Mouse (Mus musculus): ENCODE data around the gene Mdk.

GRCm38 (mm10) chr2:91926949-91927348 lies 5.1 kb downstream of the Mdk start, which contains the start of gene Chrm4:
- no peak for TF ChIP-seq CTCF (IDR thresholded peaks at IDR 0.05; ENCODE audit: extremely low read depth, insufficient read depth, insufficient read length, insufficient replicate concordance)
- TF ChIP-seq POLR2A (IDR thresholded peaks at IDR 0.05; ENCODE audit: low read depth, low read length): no peak
